Mouse (Mus musculus): ENCODE results near the gene Bag3.

DNA sequence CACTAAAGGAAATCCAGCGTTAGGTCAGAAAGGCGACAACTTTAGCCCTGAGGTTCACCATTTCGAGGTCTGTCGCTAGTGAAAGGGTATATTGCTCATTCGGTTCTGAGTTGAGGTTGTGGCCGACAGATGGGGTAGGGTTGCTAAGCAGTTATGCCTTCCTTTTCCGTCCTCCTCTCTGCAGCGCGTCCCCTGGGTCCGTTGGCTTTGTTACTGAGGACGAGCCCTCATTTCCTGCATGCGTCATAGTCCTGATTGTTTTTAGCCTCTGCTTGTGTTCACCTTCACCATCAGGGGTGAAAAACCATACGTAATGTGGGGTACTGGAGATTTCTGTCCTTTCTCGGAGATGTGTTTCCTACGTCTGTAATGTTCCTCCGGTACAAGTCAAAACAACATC is 17.3 kb downstream of the Bag3 start:
- TF ChIP-seq CTCF (IDR thresholded peaks at IDR 0.05; ENCODE audit: insufficient read depth, low read length) (no peak), POLR2A (IDR thresholded peaks at IDR 0.05; ENCODE audit: borderline replicate concordance, extremely low read depth, low read depth, low read length) (no peak)
